Mouse (Mus musculus): ENCODE measurements around the gene Tefm.

GRCm38 (mm10) chr11:80190280-80190679 is 48.3 kb upstream of the Tefm start:
- TF ChIP-seq POLR2A (IDR thresholded peaks at IDR 0.05; ENCODE audit: insufficient read depth, low read length) (no peak), EP300 (IDR thresholded peaks at IDR 0.05; ENCODE audit: insufficient read depth, low read depth, low read length) (no peak)

Measured in ES-Bruce4 (cell line).